Mouse (Mus musculus) left cerebral cortex, postnatal 25 days (tissue): ENCODE measurements around the gene Cpne2. TPM values are rescaled to one million over a fixed set of nuclear protein-coding genes. Genes with fewer than 3 reads are reported as not detected.

ENCODE experiments used
- DNase-seq, 2 experiments: peaks; one replicate each; pipeline ENCODE4 v3.0.0; 2022; ENCODE audit warnings: low spot score in 2 of 2, mixed read lengths in 1 of 2
- intact Hi-C: fragments of 180-260 bp; cut with DNase I; formaldehyde crosslinking; loops from one replicate; pipeline ENCODE4 v1.15.1; 2025
- total RNA-seq, 2 experiments: library from RNA; stranded (reverse); gene quantifications; 2 replicates each; pipeline ENCODE4 v1.2.3; 2021

Gene Cpne2
- total RNA-seq, 2 experiments from 2014 or later: 23.3 to 24.6 TPM

DNA sequence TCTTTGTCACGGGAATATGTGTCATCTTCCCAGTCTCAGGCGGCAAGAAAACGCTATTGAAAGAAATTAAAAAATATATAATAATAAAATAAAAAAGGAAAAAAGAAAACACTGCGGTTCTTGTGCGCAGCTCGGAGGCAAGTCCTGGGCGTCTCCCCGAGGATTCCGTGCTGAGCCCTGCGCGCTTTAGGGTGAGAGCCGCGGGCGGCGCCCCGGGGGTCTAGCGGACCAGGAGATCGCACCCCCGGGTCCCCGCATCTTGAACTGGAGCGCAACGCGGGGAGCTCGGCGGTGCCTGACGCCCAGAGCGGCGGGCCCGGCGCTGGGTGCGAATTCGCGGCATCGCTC is 291 bp upstream of the Cpne2 start:
- DNase-seq: no peak
- intact Hi-C loops: loop anchor here (2.0 kb wide), 1 partner anchor 162 kb away; no protein-coding TSS in a partner anchor

GRCm38 (mm10) chr8:94534612-94535011 is 1.8 kb downstream of the Cpne2 start:
- DNase-seq: no peak
- intact Hi-C loops: no loop called here

DNA sequence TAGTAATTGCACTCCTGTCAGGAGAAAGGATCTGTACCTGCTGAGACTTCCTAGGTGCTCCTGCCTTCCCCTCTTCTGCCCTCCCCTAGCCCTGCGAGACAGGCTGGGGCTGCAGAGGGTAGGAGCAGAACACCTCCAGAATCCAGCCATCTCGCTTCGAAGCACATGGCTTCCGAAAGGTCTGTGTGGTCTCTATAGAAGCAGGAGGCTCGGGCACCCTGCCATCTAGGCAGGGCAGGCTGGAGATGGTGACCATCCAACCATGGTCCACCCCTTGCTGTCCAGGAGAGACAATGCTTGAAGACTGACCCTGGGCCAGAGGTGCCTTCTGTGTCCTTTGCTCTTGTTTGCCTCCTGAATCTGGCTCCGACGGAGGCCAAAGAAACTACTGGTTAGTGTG is 2.8 kb downstream of the Cpne2 start:
- no peak for DNase-seq
- intact Hi-C loops: no loop called here

DNA sequence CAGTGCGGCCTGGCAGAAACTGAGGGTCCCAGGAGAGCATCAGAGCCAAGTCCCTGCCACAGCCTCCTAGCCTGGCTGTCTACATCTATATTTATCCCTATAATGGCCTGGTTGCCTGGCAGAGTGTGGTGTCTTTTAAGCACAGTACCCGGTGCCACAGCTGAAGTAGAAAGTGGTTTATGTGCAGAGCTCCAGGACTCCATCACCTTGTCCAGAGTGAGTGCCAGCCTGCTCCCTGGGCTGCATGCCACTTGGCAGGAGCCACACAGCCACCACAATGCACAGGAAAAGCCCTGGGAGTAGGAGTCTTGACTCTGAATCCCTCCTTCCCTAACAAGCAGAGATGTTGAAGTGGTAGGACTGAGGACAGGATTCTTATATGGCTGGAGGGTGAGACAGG is 4.7 kb downstream of the Cpne2 start:
- DNase-seq: no peak
- intact Hi-C loops: no loop called here

DNA sequence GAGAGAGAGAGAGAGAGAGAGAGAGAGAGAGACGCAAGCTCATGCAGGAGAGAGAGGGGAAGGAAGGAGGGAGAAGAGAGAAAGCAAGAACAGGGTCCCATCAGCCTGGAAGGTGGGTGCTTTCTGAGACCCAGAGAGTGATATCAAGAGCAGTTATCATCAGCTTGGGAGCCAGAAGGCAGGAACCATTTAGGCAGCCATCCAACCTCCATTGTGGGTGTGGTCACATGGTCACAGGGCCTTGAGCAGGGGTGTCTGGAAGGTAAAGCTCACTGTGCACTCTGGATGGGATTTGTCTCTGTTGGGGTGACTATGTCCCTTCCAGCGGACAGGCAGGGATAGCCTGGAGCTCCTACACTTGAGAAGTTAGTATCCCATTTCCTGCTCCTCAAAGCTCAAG is 7.2 kb downstream of the Cpne2 start:
- intact Hi-C loops: no loop called here

DNA sequence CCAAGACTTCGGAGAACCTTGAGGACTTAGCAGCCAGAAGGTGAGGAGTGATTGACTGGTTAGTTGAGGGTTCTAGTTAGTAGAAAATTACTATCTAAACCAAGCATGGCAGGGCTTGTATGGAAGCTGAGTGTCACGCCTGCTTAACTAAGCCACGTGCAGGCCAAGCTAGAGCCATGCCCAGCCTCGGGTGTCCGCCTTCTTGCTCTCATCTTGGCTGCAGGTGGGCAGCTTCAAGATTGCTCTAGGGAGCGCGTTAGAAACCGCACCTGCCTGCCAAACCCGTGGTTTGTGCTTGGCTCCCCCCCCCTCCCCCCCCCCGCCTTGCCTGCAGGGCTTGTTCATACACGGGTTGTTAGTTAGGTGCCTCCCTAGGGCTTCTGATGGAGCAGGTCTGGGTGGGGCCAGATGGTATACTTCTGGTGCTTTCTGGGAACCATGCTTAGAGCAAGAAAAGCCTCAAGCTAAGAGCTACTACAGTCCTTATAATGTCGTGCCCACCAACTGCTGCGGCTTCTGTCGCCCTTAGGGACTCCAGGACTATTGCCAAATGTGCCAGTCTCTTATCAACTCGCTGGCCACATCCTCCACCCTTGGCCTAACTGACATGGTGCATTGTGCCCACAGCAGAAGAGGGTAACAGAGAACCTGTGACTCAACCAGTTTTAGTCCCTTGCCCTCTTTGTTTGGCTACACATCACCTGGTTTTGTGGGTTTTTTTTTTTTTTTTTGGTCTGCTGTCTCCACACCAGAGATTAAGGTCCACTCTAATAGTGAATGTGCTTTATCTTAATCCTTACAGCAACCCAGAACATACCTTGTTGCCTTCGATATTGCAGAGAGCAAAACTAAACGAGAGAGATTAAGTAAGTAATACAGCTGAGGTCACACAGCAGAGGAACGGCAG is 8.4 kb downstream of the Cpne2 start:
- DNase-seq: no peak
- intact Hi-C loops: no loop called here

More for the DNA sequence above, 7.2 kb downstream of the Cpne2 start:
- DNase-seq: no peak

GRCm38 (mm10) chr8:94543981-94544380 is 11.2 kb downstream of the Cpne2 start:
- DNase-seq: no peak
- intact Hi-C loops: no loop called here

GRCm38 (mm10) chr8:94549041-94549440 is 16.3 kb downstream of the Cpne2 start:
- intact Hi-C loops: no loop called here

DNA sequence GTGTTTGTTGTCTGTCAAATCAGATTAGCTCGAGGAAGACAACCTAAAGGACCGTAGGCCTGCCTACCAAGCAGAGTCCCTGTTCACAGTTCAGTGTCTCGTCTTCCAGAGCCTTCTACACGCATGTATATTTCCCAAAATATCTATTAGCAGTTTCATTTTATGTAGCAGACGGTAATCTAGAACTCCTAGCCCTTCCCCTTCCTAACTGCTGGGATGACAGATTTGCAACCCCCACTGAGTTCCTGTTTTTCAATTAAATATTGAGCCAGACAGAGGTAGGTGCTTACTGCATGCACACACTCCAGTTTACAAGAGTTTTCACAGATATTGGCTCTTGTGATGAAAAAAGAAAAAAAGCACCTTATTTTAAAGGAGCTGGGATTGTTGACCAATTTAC is 16.7 kb downstream of the Cpne2 start:
- no peak for DNase-seq
- intact Hi-C loops: no loop called here

More at GRCm38 (mm10) chr8:94549041-94549440, 16.3 kb downstream of the Cpne2 start:
- DNase-seq: peak in 1 of 2 experiments; percentile 26

- intact Hi-C loops: no loop called here
- no peak for DNase-seq
These were observed 17.2 kb downstream of the Cpne2 start for GRCm38 (mm10) chr8:94549998-94550397.

DNA sequence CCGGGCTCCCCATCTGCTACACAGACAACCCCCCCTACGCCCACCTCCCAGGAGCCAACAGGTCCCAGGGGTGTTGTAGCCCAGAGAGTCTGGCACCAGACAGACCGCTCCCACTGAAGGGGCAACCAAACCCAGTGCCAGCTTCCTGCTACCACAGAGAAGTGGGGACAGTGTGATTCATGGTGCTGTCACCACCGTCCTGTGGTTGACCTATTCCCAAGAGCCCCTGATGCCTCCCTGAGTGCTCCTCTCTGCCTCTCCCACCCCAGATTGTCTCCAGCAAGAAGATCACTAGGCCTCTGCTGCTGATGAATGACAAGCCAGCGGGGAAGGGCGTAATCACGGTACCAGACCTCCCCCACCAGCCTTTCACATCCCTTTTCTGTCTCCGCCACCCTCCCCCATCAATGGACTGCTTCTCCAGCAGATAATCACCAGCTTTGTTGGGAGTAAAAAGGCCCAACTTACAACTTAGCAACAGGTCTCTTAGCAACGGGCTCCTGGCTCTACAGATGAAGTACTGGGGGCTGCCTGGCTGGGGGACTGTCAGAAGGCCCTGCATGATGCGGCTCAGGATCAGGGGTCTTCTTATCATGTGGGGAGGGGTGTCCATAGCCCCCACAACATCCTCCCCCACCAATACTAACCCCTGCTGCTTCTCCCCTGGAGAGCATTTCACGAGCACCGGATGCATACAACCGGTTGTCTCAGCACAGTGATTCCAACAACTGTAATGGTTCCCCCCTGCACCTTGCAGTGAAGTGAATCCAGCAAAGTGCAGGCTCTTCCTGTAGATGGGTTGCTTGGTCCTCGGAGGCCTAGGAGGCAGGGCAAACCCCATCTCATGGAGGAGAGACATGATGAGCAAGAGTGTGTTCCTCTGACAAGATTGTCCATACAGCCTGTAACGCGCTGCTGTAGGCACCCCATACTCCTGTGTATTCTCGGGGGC is 19.0 kb downstream of the Cpne2 start:
- intact Hi-C loops: no loop called here
- peak; percentile 69 to 78 for DNase-seq

GRCm38 (mm10) chr8:94552696-94553095 is 19.9 kb downstream of the Cpne2 start:
- intact Hi-C loops: no loop called here
- DNase-seq: no peak

- no peak for DNase-seq
- intact Hi-C loops: no loop called here
These were observed 24.5 kb downstream of the Cpne2 start for GRCm38 (mm10) chr8:94557281-94557680.

DNA sequence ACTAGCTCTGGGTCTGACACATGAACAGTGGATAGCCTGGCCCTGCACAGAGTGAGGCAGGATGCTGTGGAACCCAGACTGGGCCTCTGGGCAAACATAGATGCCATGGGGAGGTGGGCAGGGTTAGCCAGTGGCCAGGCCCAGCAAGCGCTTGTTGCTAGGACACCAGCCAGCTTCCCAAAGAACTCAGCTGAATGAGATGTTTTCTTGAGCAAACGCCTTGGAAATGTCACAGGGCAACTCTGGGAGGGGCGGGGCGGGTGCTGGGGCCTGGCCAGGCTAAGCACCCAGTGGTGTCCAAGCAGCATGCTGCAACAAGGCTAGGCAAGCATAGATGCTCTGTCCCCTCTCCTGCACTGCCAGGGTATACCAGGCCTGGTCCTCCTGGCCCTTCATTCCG is 28.5 kb downstream of the Cpne2 start:
- intact Hi-C loops: no loop called here
- DNase-seq: peak; percentile 35 to 38

GRCm38 (mm10) chr8:94564421-94564820 is 31.6 kb downstream of the Cpne2 start:
- no peak for DNase-seq
- intact Hi-C loops: no loop called here

DNA sequence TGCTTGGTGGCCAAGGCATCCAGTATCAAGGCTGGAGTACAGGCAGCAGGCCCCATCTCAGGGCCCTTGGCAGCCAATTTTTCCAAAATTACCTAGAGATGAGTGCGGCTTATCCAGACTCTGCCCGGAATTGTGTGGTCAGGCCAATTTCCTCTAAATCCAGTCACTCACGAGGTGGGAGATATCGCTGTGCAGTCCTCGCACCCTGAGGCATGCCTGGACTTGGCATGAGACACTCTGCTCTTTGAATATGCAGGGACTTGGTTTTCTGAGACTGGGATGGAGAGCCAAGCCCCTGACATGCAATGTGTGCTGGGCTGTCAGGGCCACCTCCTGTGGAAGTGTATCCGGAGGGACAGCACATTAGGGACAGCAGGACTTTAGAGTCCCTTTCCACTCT is 33.2 kb downstream of the Cpne2 start:
- DNase-seq: no peak
- intact Hi-C loops: no loop called here

- no peak for DNase-seq
- intact Hi-C loops: no loop called here
These were observed 33.8 kb downstream of the Cpne2 start for GRCm38 (mm10) chr8:94566446-94567158.

GRCm38 (mm10) chr8:94567159-94567849 is 34.5 kb downstream of the Cpne2 start:
- intact Hi-C loops: no loop called here

DNA sequence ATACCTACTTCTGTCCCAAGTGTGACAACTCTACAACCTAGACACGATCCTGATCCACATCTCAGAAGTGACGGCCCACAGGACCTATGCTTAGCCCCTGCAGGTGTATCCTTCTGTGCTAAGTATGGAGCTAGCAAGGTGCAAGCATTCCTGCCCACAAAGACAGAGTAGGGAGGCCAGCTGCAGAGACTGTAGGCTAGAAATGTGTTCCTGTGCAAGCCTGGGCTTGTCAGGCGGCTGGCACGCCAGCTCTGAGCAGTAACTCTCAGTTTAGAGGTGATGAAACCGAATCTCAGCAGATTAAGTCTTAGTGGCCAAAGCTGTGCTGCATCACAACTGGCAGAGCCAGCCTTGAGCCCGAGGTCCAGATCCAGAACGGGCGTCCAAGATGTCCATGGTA is 35.3 kb downstream of the Cpne2 start:
- no peak for DNase-seq
- intact Hi-C loops: no loop called here

More at GRCm38 (mm10) chr8:94567159-94567849, 34.5 kb downstream of the Cpne2 start:
- no peak for DNase-seq
